Mouse (Mus musculus) heart, adult 2 months (tissue): ENCODE data around the gene Ehmt2.

ENCODE experiments used
- CTCF ChIP-seq: fragments of 200-600 bp; IDR thresholded peaks from 2 replicates; pipeline ENCODE4 v1.8.1; 2022; ENCODE audit warnings: antibody characterized with exemption, mild to moderate bottlenecking, moderate library complexity
- EP300 ChIP-seq: fragments of 200-500 bp; IDR thresholded peaks from 2 replicates; pipeline ENCODE4 v1.6.1; 2011; ENCODE audit warnings: low read depth, low read length, control low read depth; ENCODE audit not compliant: insufficient read depth
- POLR2A ChIP-seq: fragments of 200-500 bp; IDR thresholded peaks from 2 replicates; pipeline ENCODE4 v1.6.1; 2011; ENCODE audit warnings: mild to moderate bottlenecking, low read depth, low read length, control low read depth; ENCODE audit not compliant: insufficient read depth

DNA sequence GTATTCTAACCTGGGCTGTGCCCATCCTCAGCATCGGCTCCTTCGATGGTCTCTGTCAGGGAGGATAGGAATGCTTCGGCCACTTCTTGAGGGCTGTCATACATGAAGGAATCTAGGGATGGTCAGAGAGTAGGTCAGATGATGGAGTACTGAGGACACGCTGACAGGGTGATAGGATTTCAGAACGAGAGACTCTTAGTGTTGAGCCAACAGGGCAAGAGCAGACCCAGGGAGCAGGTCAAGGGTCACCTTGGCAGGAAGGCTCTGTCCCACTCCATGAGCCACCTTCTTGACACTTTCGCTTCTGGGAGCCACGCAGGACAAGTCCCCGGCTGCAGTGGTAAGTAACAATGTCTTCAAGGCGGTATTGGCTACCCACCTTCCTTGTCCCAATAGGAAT is 37.8 kb upstream of the Ehmt2 start:
- TF ChIP-seq CTCF: no peak
- TF ChIP-seq POLR2A: no peak
- no peak for TF ChIP-seq EP300
